Mouse (Mus musculus): ENCODE results near the gene Krt34. TPM values are rescaled to one million over a fixed set of nuclear protein-coding genes. Genes with fewer than 3 reads are reported as not detected.

Gene Krt34
- polyA plus RNA-seq, 1 experiment from 2014 or later = not detected

- Histone ChIP-seq H3K4me2 (peak overlapping the region; percentile 46), H3K27me3 (replicated peaks) (no peaks in the 10 kb centered on the region), H3K4me3 (no peak overlapping the region), H3K27ac (replicated peaks) (no peak overlapping the region), H3K9ac (no peak overlapping the region), H3K36me3 (no peaks in the 10 kb centered on the region), H3K9me3 (no peaks in the 10 kb centered on the region), H3K4me1 (peaks cover 15% of the 10 kb centered on the region)
- 35% methylated on average over 6 of the region's 6 CpGs for WGBS
- ATAC-seq (ENCODE audit: extremely low read depth, insufficient number of reproducible peaks, low FRiP score, low TSS enrichment) = no peak
Observed at GRCm38 (mm10) chr11:100046303-100046866, 5.0 kb upstream of the Krt34 start.

GRCm38 (mm10) chr11:100029768-100030167, 11.6 kb downstream of the Krt34 start, which contains the start of gene Krt33b:
TSS of gene Krt33b (minus strand) at chr11:100029868.
- no peak for ATAC-seq (ENCODE audit: extremely low read depth, insufficient number of reproducible peaks, low FRiP score, low TSS enrichment)
- Histone ChIP-seq H3K4me3 (no peak within 1 kb of the TSS), H3K36me3 (no peaks in the 10 kb centered on the region), H3K27me3 (replicated peaks) (0 out of 2 replicates have a peak, but pooled peaks cover 5% of the 10 kb centered on the region), H3K9me3 (no peaks in the 10 kb centered on the region), H3K27ac (replicated peaks) (no peak within 1 kb of the TSS), H3K9ac (no peak within 1 kb of the TSS), H3K4me2 (no peak within 1 kb of the TSS), H3K4me1 (no peaks in the 10 kb centered on the region)
- WGBS = 77% methylated on average over 6 of the region's 6 CpGs

- Histone ChIP-seq H3K9ac (no peak overlapping the region), H3K4me2 (no peak overlapping the region), H3K4me1 (no peaks in the 10 kb centered on the region), H3K27ac (replicated peaks) (no peak overlapping the region), H3K27me3 (replicated peaks) (no peaks in the 10 kb centered on the region), H3K9me3 (no peaks in the 10 kb centered on the region), H3K36me3 (no peaks in the 10 kb centered on the region), H3K4me3 (no peak overlapping the region)
- WGBS = 54% methylated on average over 5 of the region's 5 CpGs
- ATAC-seq (ENCODE audit: extremely low read depth, insufficient number of reproducible peaks, low FRiP score, low TSS enrichment) = no peak
Observed at GRCm38 (mm10) chr11:100021438-100021837, 19.9 kb downstream of the Krt34 start.

- no peaks in the 10 kb centered on the region for H3K4me1 ChIP-seq
- no peak overlapping the region for H3K4me3 ChIP-seq
- no peak overlapping the region for H3K27ac ChIP-seq (replicated peaks)
- ATAC-seq (ENCODE audit: extremely low read depth, insufficient number of reproducible peaks, low FRiP score, low TSS enrichment) = no peak
- 73% methylated on average over 1 of the region's 1 CpGs for WGBS
- no peaks in the 10 kb centered on the region for H3K9me3 ChIP-seq
- no peaks in the 10 kb centered on the region for H3K36me3 ChIP-seq
- H3K9ac ChIP-seq = no peak overlapping the region
- H3K27me3 ChIP-seq (replicated peaks) = no peaks in the 10 kb centered on the region
- H3K4me2 ChIP-seq = no peak overlapping the region
Observed at GRCm38 (mm10) chr11:100019466-100019865, 21.9 kb downstream of the Krt34 start.

GRCm38 (mm10) chr11:100016112-100016511, 25.2 kb downstream of the Krt34 start, which contains the start of gene Krt33a:
TSS of gene Krt33a (minus strand) at chr11:100016212.
- WGBS = 69% methylated on average over 4 of the region's 4 CpGs
- Histone ChIP-seq H3K9me3 (no peaks in the 10 kb centered on the region), H3K4me2 (no peak within 1 kb of the TSS), H3K4me1 (no peaks in the 10 kb centered on the region), H3K27me3 (replicated peaks) (no peaks in the 10 kb centered on the region), H3K4me3 (no peak within 1 kb of the TSS), H3K36me3 (no peaks in the 10 kb centered on the region), H3K9ac (no peak within 1 kb of the TSS), H3K27ac (replicated peaks) (no peak within 1 kb of the TSS)
- no peak for ATAC-seq (ENCODE audit: extremely low read depth, insufficient number of reproducible peaks, low FRiP score, low TSS enrichment)

- Histone ChIP-seq H3K27me3 (replicated peaks) (0 out of 2 replicates have a peak, but pooled peaks cover under 1% of the 10 kb centered on the region), H3K9me3 (no peaks in the 10 kb centered on the region), H3K9ac (no peak overlapping the region), H3K4me1 (no peaks in the 10 kb centered on the region), H3K36me3 (no peaks in the 10 kb centered on the region), H3K4me3 (no peak overlapping the region), H3K27ac (replicated peaks) (no peak overlapping the region), H3K4me2 (no peak overlapping the region)
- WGBS = 60% methylated on average over 4 of the region's 4 CpGs
- ATAC-seq (ENCODE audit: extremely low read depth, insufficient number of reproducible peaks, low FRiP score, low TSS enrichment) = no peak
Observed at GRCm38 (mm10) chr11:100013691-100014171, 27.6 kb downstream of the Krt34 start.

GRCm38 (mm10) chr11:100010682-100011081, 30.7 kb downstream of the Krt34 start:
- no peaks in the 10 kb centered on the region for H3K9me3 ChIP-seq
- H3K9ac ChIP-seq = no peak overlapping the region
- no peak overlapping the region for H3K4me2 ChIP-seq
- ATAC-seq (ENCODE audit: extremely low read depth, insufficient number of reproducible peaks, low FRiP score, low TSS enrichment) = no peak
- H3K36me3 ChIP-seq = no peaks in the 10 kb centered on the region
- no peak overlapping the region for H3K4me3 ChIP-seq
- no peak overlapping the region for H3K27ac ChIP-seq (replicated peaks)
- H3K27me3 ChIP-seq (replicated peaks) = 0 out of 2 replicates have a peak, but pooled peaks cover 5% of the 10 kb centered on the region
- 74% methylated on average over 5 of the region's 5 CpGs for WGBS
- no peaks in the 10 kb centered on the region for H3K4me1 ChIP-seq

GRCm38 (mm10) chr11:100008336-100008735, 33.0 kb downstream of the Krt34 start:
- WGBS = 57% methylated on average over 5 of the region's 5 CpGs
- H3K9me3 ChIP-seq = no peaks in the 10 kb centered on the region
- no peak overlapping the region for H3K9ac ChIP-seq
- H3K27ac ChIP-seq (replicated peaks) = no peak overlapping the region
- 0 out of 2 replicates have a peak, but pooled peaks cover 5% of the 10 kb centered on the region for H3K27me3 ChIP-seq (replicated peaks)
- no peak for ATAC-seq (ENCODE audit: extremely low read depth, insufficient number of reproducible peaks, low FRiP score, low TSS enrichment)
- H3K4me3 ChIP-seq = no peak overlapping the region
- H3K4me1 ChIP-seq = no peaks in the 10 kb centered on the region
- no peaks in the 10 kb centered on the region for H3K36me3 ChIP-seq
- H3K4me2 ChIP-seq = no peak overlapping the region

GRCm38 (mm10) chr11:100006624-100007023, 34.7 kb downstream of the Krt34 start:
- no peak overlapping the region for H3K4me3 ChIP-seq
- no peaks in the 10 kb centered on the region for H3K36me3 ChIP-seq
- 0 out of 2 replicates have a peak, but pooled peaks cover 5% of the 10 kb centered on the region for H3K27me3 ChIP-seq (replicated peaks)
- WGBS = 38% methylated on average over 3 of the region's 3 CpGs
- H3K4me1 ChIP-seq = no peaks in the 10 kb centered on the region
- no peak overlapping the region for H3K9ac ChIP-seq
- H3K27ac ChIP-seq (replicated peaks) = no peak overlapping the region
- peaks cover 1% of the 10 kb centered on the region; the same call in 1 of the 2 replicates for H3K9me3 ChIP-seq
- H3K4me2 ChIP-seq = no peak overlapping the region
- ATAC-seq (ENCODE audit: extremely low read depth, insufficient number of reproducible peaks, low FRiP score, low TSS enrichment) = no peak

- H3K9ac ChIP-seq = no peak overlapping the region
- 0 out of 2 replicates have a peak, but pooled peaks cover 5% of the 10 kb centered on the region for H3K27me3 ChIP-seq (replicated peaks)
- ATAC-seq (ENCODE audit: extremely low read depth, insufficient number of reproducible peaks, low FRiP score, low TSS enrichment) = no peak
- no peak overlapping the region for H3K27ac ChIP-seq (replicated peaks)
- 75% methylated on average over 8 of the region's 8 CpGs for WGBS
- H3K4me1 ChIP-seq = no peaks in the 10 kb centered on the region
- peaks cover 4% of the 10 kb centered on the region; the same call in 1 of the 2 replicates for H3K9me3 ChIP-seq
- no peak overlapping the region for H3K4me2 ChIP-seq
- no peak overlapping the region for H3K4me3 ChIP-seq
- H3K36me3 ChIP-seq = no peaks in the 10 kb centered on the region
Observed at GRCm38 (mm10) chr11:100005905-100006304, 35.4 kb downstream of the Krt34 start.

- no peak overlapping the region for H3K27ac ChIP-seq (replicated peaks)
- H3K9ac ChIP-seq = no peak overlapping the region
- no peak overlapping the region for H3K4me3 ChIP-seq
- H3K4me2 ChIP-seq = no peak overlapping the region
- 27% methylated on average over 6 of the region's 6 CpGs for WGBS
- ATAC-seq (ENCODE audit: extremely low read depth, insufficient number of reproducible peaks, low FRiP score, low TSS enrichment) = no peak
- H3K9me3 ChIP-seq = peaks cover 4% of the 10 kb centered on the region; the same call in 1 of the 2 replicates
- H3K27me3 ChIP-seq (replicated peaks) = 0 out of 2 replicates have a peak, but pooled peaks cover 5% of the 10 kb centered on the region
- no peaks in the 10 kb centered on the region for H3K4me1 ChIP-seq
- H3K36me3 ChIP-seq = no peaks in the 10 kb centered on the region
Observed at GRCm38 (mm10) chr11:100004846-100005245, 36.5 kb downstream of the Krt34 start.

GRCm38 (mm10) chr11:99999091-99999490, 42.3 kb downstream of the Krt34 start:
- H3K4me2 ChIP-seq = no peak overlapping the region
- H3K9me3 ChIP-seq = peaks cover 4% of the 10 kb centered on the region; the same call in 1 of the 2 replicates
- 78% methylated on average over 7 of the region's 7 CpGs for WGBS
- no peak overlapping the region for H3K4me3 ChIP-seq
- ATAC-seq (ENCODE audit: extremely low read depth, insufficient number of reproducible peaks, low FRiP score, low TSS enrichment) = no peak
- H3K9ac ChIP-seq = no peak overlapping the region
- no peaks in the 10 kb centered on the region for H3K4me1 ChIP-seq
- peaks cover 20% of the 10 kb centered on the region for H3K27me3 ChIP-seq (replicated peaks)
- no peak overlapping the region for H3K27ac ChIP-seq (replicated peaks)
- H3K36me3 ChIP-seq = no peaks in the 10 kb centered on the region

All from heart, embryonic 13.5 days (tissue).